Mouse (Mus musculus): Measurements from ENCODE around the gene Popdc3. TPM values are rescaled to one million over a fixed set of nuclear protein-coding genes. Genes with fewer than 3 reads are reported as not detected.

Gene Popdc3
- 0.38 TPM for polyA plus RNA-seq (2017; shearing (Covaris generic))

GRCm38 (mm10) chr10:45177798-45178197, at the start of gene Popdc3:
TSS of gene Popdc3 (plus strand) at chr10:45178098.

GRCm38 (mm10) chr10:45335434-45336422, 157.8 kb downstream of the Popdc3 start, which contains the start of gene Bves:
TSS of gene Bves (plus strand) at chr10:45335772.

Other genes with a start within 250 kb of the Popdc3 start
- 4.8 TPM for gene Prep, start 110.9 kb upstream of the Popdc3 start, polyA plus RNA-seq (2017; shearing (Covaris generic))
- not detected for gene Bves, start 157.7 kb downstream of the Popdc3 start, polyA plus RNA-seq (2017; shearing (Covaris generic))

Data from inflammation-experienced regulatory T-cells, adult 16 weeks (primary cell).